In the genomic region with DNA sequence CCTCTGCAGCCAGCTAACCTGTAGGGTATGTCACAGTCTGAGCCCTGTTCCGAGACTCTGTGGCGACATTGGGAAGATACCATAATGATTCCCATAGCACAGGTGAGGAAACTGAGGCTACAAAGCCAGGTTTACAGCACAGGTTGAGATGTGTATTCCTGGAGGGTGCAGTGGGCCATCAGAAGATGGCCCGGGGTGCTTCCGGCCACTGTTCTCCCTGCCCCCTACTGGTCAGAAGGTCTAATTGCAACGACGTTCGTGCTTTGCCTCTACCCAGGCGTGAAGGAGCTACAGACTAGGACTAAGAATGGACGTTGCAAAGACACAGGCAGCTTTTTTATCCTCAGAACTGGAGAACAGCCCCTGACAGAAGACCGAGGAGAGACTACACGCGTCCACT, we compare ENCODE assay signal across 11 mouse cellular contexts. TPM values are rescaled to one million over a fixed set of nuclear protein-coding genes. Genes with fewer than 3 reads are reported as not detected.
A peak's percentile ranks its signal among the peaks of the same experiment; 100 is the strongest.
DNase-seq lines count a peak whose midpoint lies in the region; ATAC-seq and TF ChIP-seq lines count a peak whose summit lies in the region.
"Had no signal": no experiment of that assay in that cellular context is flagged by ENCODE, and none has a peak within 500 bp of the region (broad histone marks: within the 10 kb centered on the region; RNA-seq: fewer than 3 reads in every experiment).

No protein-coding gene starts in this region.

- no peaks in the 10 kb centered on the region for H3K4me1 ChIP-seq in liver, embryonic 14.5 days (replicated peaks; ENCODE audit: control insufficient read depth in 2 of 2, insufficient read depth in 2 of 2, low read length in 1 of 2)
- no peaks in the 10 kb centered on the region for H3K4me1 ChIP-seq in liver, embryonic 12.5 days
- peaks cover 3% of the 10 kb centered on the region; the same call in 1 of the 2 replicates for H3K4me1 ChIP-seq in bone marrow macrophage, adult 2 months (ENCODE audit: control insufficient read depth, insufficient read depth, low read length)
- H3K4me1 ChIP-seq in olfactory bulb, adult 2 months (ENCODE audit: control insufficient read depth, insufficient read depth, low read length): peaks cover 10% of the 10 kb centered on the region

- no peak for TF ChIP-seq EP300 in liver, embryonic 14.5 days (IDR thresholded peaks at IDR 0.05; ENCODE audit: low read depth)

- no peak overlapping the region for H3K9ac ChIP-seq in liver, embryonic 14.5 days (replicated peaks)
- no peak overlapping the region for H3K9ac ChIP-seq in liver, embryonic 12.5 days

- no peak overlapping the region for H3K27ac ChIP-seq in liver, embryonic 14.5 days
- H3K27ac ChIP-seq in liver, embryonic 12.5 days: no peak overlapping the region
- no peak overlapping the region for H3K27ac ChIP-seq in bone marrow macrophage, adult 2 months (ENCODE audit: insufficient read depth, low read depth, low read length)
- H3K27ac ChIP-seq in olfactory bulb, adult 2 months (ENCODE audit: insufficient read depth, low read depth, low read length): no peak overlapping the region

- no peak for ATAC-seq in CD4-positive, CD25-positive, alpha-beta regulatory T cell, adult 4 months
- ATAC-seq in liver, embryonic 14.5 days (ENCODE audit: insufficient read depth): no peak
- no peak for ATAC-seq in liver, embryonic 12.5 days

- no peak for TF ChIP-seq POLR2A in bone marrow macrophage, adult 2 months (IDR thresholded peaks at IDR 0.05; ENCODE audit: borderline replicate concordance, low read depth, low read length)
- TF ChIP-seq POLR2A in olfactory bulb, adult 2 months (IDR thresholded peaks at IDR 0.05; ENCODE audit: insufficient read depth, low read depth, low read length): no peak

- no peaks in the 10 kb centered on the region for H3K36me3 ChIP-seq in liver, embryonic 14.5 days (replicated peaks; ENCODE audit: control insufficient read depth, insufficient read depth, low read depth)
- H3K36me3 ChIP-seq in liver, embryonic 12.5 days: no peaks in the 10 kb centered on the region

- DNase-seq in CD4-positive, CD25-positive, alpha-beta regulatory T cell, adult 2 months (ENCODE audit: low read depth, low spot score): peak; percentile 47
- DNase-seq in liver, embryonic 14.5 days (ENCODE audit: low read depth in 3 of 3, low spot score in 3 of 3): no peak
- no peak for DNase-seq in frontal cortex, adult 2 months (ENCODE audit: extremely low spot score in 1 of 2, low spot score in 1 of 2)
- DNase-seq in adrenal gland, postnatal 36 days: no peak
- DNase-seq: kidney, postnatal 10 days had no signal

- WGBS in liver, embryonic 14.5 days (ENCODE audit: insufficient replicate concordance): 27% methylated on average over 12 of the region's 12 CpGs
- 27% methylated on average over 12 of the region's 12 CpGs for WGBS in liver, embryonic 12.5 days (ENCODE audit: insufficient replicate concordance)
- WGBS in olfactory bulb, adult 2 months: 45% methylated on average over 12 of the region's 12 CpGs

- TF ChIP-seq CTCF in liver, embryonic 14.5 days (IDR thresholded peaks at IDR 0.05; ENCODE audit: low read depth): peak; percentile 74
- TF ChIP-seq CTCF in bone marrow macrophage, adult 2 months (IDR thresholded peaks at IDR 0.05; ENCODE audit: low read depth, low read length): peak; percentile 70
- TF ChIP-seq CTCF in olfactory bulb, adult 2 months (IDR thresholded peaks at IDR 0.05; ENCODE audit: insufficient read depth, low read depth, low read length): peak; percentile 58; the same call in 1 of the 2 replicates

- no peaks in the 10 kb centered on the region for H3K27me3 ChIP-seq in liver, embryonic 14.5 days (ENCODE audit: control insufficient read depth, insufficient read depth, low read length)
- H3K27me3 ChIP-seq in liver, embryonic 12.5 days (replicated peaks): peaks cover 12% of the 10 kb centered on the region; the same call in 1 of the 2 replicates

- no peak overlapping the region for H3K4me3 ChIP-seq in liver, embryonic 14.5 days (ENCODE audit: insufficient read depth in 1 of 2, low read depth in 2 of 2, low read length in 2 of 2)
- no peak overlapping the region for H3K4me3 ChIP-seq in liver, embryonic 12.5 days
- no peak overlapping the region for H3K4me3 ChIP-seq in bone marrow macrophage, adult 2 months (ENCODE audit: insufficient read depth, low read length)
- no peak overlapping the region for H3K4me3 ChIP-seq in olfactory bulb, adult 2 months (ENCODE audit: insufficient read depth, low read depth, low read length)

- H3K4me2 ChIP-seq in liver, embryonic 14.5 days (ENCODE audit: low read depth): no peak overlapping the region
- no peak overlapping the region for H3K4me2 ChIP-seq in liver, embryonic 12.5 days

- no peaks in the 10 kb centered on the region for H3K9me3 ChIP-seq in liver, embryonic 14.5 days (ENCODE audit: control insufficient read depth, low read length)
- H3K9me3 ChIP-seq in liver, embryonic 12.5 days (replicated peaks): no peaks in the 10 kb centered on the region

RNA-seq across cellular contexts. Expression of a gene that starts 10.3 kb away (rescaled TPM):
- polyA plus RNA-seq in CD4-positive, CD25-positive, alpha-beta regulatory T cell, adult 4 months (2017; shearing (Covaris generic)): not detected
- polyA plus RNA-seq in liver, embryonic 14.5 days (2012; rRNA removed): 0.03 TPM in 1 of 2 replicates, not detected in the other
- not detected in 2 replicates for polyA plus RNA-seq in liver, embryonic 14.5 days (2014; fragmentation: Nextera tagmentation; extraction: Ambion mirVana)
- not detected in 2 replicates for polyA plus RNA-seq in liver, embryonic 12.5 days (2016; fragmentation: Nextera tagmentation; extraction: Ambion mirVana)
- polyA plus RNA-seq in bone marrow macrophage, adult 2 months (2012; ENCODE audit: insufficient read depth, insufficient read length, missing spikeins): not detected in 2 replicates
- polyA plus RNA-seq in olfactory bulb, adult 2 months (2012; ENCODE audit: insufficient read depth, insufficient read length, low replicate concordance, missing spikeins): not detected in 2 replicates
- 188 and 208 TPM in 2 replicates for polyA plus RNA-seq in frontal cortex, adult 2 months (2012; rRNA removed)
- total RNA-seq in adrenal gland, postnatal 36 days (2021): 1 to 10 TPM; 2.3 to 3.2 TPM
- total RNA-seq: neutrophil, adult 5-6 weeks had no signal
- polyA plus RNA-seq: liver, embryonic 16.5 days had no signal

Comparison
In these comparisons a context has a peak if more than half of its experiments do, and no peak if none do; other contexts are left out.
1. RNA of a gene that starts 10.3 kb away (polyA plus RNA-seq): 188 to 208 TPM in frontal cortex, adult 2 months; not detected in CD4-positive, CD25-positive, alpha-beta regulatory T cell, adult 4 months, not detected in liver, embryonic 12.5 days, 0.03 TPM in liver, embryonic 14.5 days, not detected in bone marrow macrophage, adult 2 months and not detected in olfactory bulb, adult 2 months; every median in the first group is over 100 times any median in the second.
2. Peak in every context shown above with its lines, with median percentiles within 50 percentile points of each other: CTCF ChIP-seq.